Mouse (Mus musculus) lung, embryonic 14.5 days (tissue): ENCODE data around the gene Zfp688. TPM values are rescaled to one million over a fixed set of nuclear protein-coding genes. Genes with fewer than 3 reads are reported as not detected.
A peak's percentile ranks its signal among the peaks of the same experiment; 100 is the strongest.
"Not testable (repeated sequence)": the region's sequence is repeated elsewhere in the genome, so short reads cannot be mapped to it uniquely, and the experiment has no call there.

Source experiments
- ATAC-seq: fragments of 200-750 bp; cut with Nextera tagmentation; 2 replicates; pipeline ENCODE4 v1.8.0; 2017; ENCODE audit warnings: mild to moderate bottlenecking, moderate TSS enrichment, moderate library complexity; ENCODE audit not compliant: insufficient read depth
- DNase-seq: peaks from one replicate; pipeline ENCODE4 v3.0.0-alpha.2; 2015
- H3K27ac ChIP-seq: fragments of 300-500 bp; sonication (generic); 2 replicates; pipeline ENCODE4 v1.5.1; 2014; ENCODE audit warnings: low read depth, mild to moderate bottlenecking, moderate library complexity
- H3K27me3 ChIP-seq: fragments of 300-500 bp; sonication (generic); 2 replicates; pipeline ENCODE4 v1.6.1; 2014; ENCODE audit warnings: low read length, control low read depth; ENCODE audit not compliant: insufficient read depth
- H3K36me3 ChIP-seq: fragments of 300-500 bp; sonication (generic); 2 replicates; pipeline ENCODE4 v1.6.1; 2014; ENCODE audit warnings: control low read depth; ENCODE audit not compliant: insufficient read depth
- H3K4me1 ChIP-seq: fragments of 300-500 bp; sonication (generic); 2 replicates; pipeline ENCODE4 v1.6.1; 2014; ENCODE audit warnings: antibody characterized with exemption, control low read depth; ENCODE audit not compliant: insufficient read depth
- H3K4me2 ChIP-seq: fragments of 300-500 bp; sonication (generic); 2 replicates; pipeline ENCODE4 v1.6.1; 2014; ENCODE audit warnings: mild to moderate bottlenecking
- H3K4me3 ChIP-seq: fragments of 300-500 bp; sonication (generic); 2 replicates; pipeline ENCODE4 v1.5.1; 2014; ENCODE audit warnings: low read depth, low read length
- H3K9ac ChIP-seq: fragments of 300-500 bp; sonication (generic); 2 replicates; pipeline ENCODE4 v1.6.1; 2014
- H3K9me3 ChIP-seq: fragments of 300-500 bp; sonication (generic); 2 replicates; pipeline ENCODE4 v1.6.1; 2016; ENCODE audit warnings: low read depth, low read length, control low read depth
- CTCF ChIP-seq: IDR thresholded peaks from 2 replicates; pipeline ENCODE4 v1.5.1; 2016; ENCODE audit warnings: antibody characterized with exemption, low read depth
- WGBS: fragments of 180-500 bp; shearing (Covaris S2); extraction: QIAGEN DNeasy Blood & Tissue Kit; methylation state at CpG from one replicate; pipeline ENCODE4 v1.1.7; 2014; 5-methylcytosine and 5-hydroxymethylcytosine counted together
- polyA plus RNA-seq: library from polyadenylated mRNA; unstranded; fragments of >200 nt; fragmentation: Nextera tagmentation; extraction: Ambion mirVana; gene quantifications from 2 replicates; pipeline ENCODE4 v1.2.1, GENCODE M21; 2014

Gene Zfp688
- polyA plus RNA-seq = 21.6 and 22.6 TPM in 2 replicates

DNA sequence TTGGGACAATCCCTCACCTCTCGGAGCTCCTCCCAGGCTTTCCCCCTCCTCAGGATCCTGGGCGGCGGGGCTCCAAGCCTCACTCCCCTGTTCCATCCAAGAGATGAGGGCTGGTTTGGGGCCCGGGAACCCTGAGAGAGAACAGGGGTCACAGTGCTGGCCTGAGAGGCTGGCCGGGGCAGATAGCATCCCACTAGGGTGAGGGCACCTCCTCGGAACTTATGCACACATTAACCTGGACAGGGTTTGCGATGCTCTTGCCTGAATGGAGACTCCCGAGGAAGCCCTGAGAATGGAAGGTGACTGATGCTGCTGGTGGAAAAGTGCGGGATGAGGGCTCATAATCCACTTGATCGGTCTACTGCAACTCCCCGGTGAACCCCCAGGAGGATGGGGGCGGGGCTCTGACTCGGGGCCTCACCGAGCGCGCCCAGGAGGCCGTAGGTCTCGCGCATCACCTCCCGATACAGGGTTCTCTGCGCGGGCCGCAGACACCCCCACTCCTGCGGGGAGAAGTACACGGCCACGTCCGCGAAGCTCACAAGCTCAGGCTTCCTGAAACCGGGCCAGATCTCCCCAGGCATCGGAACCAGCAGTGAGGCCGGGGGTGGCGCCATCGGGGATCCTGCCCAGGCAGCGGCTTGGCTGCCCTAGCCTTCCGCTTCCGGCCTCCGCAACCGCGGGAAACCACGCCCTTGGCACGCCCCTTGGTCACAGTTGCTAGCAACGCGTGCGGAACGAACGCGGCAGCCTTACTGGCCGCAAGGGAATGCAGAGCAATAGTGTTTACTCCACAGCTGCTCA lies at the start of gene Zfp688:
TSS of gene Zfp688 (minus strand) at position 681 of the 804 bp plus-strand sequence.
- peak within 1 kb of the TSS; percentile 97 for H3K4me2 ChIP-seq
- peak within 1 kb of the TSS; percentile 52; the same call in 1 of the 2 replicates for H3K27ac ChIP-seq
- H3K36me3 ChIP-seq = peaks cover 9% of the 10 kb centered on the region; the same call in 1 of the 2 replicates
- peak within 1 kb of the TSS; percentile 75 for H3K4me3 ChIP-seq
- H3K4me1 ChIP-seq = no peaks in the 10 kb centered on the region
- no peaks in the 10 kb centered on the region for H3K9me3 ChIP-seq
- peak within 1 kb of the TSS; percentile 85 for H3K9ac ChIP-seq
- H3K27me3 ChIP-seq = peaks cover 12% of the 10 kb centered on the region; the same call in 1 of the 2 replicates
- WGBS = 1% methylated on average over 48 of the region's 48 CpGs
- DNase-seq (peak; percentile 98), ATAC-seq (peak; percentile 97)
- peak; percentile 36 for TF ChIP-seq CTCF

DNA sequence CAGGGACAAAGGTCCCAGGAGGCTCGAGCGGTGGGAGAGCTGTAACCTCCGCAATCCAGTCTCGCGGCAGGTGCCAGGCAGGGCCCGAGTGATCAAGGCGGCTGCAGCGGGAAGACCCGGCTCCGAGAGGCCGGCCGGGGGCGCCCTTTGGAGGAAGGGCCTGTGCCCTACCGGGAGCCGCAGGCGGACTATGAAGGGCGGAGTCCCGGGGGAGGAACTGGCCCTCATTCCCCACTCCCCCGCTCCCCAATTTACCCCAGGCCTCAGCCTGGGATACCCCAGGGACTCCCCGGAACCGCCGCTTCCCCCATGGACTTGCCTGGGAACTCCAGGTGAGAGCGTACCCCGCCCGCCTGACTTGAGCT lies 49.8 kb upstream of the Zfp688 start:
- no peaks in the 10 kb centered on the region; the same call in 1 of the 2 replicates for H3K9me3 ChIP-seq
- TF ChIP-seq CTCF = 0 out of 2 replicates have a peak, but pooled peaks have one; percentile 5
- H3K4me1 ChIP-seq = peaks cover 6% of the 10 kb centered on the region
- peak overlapping the region; percentile 84 for H3K9ac ChIP-seq
- H3K36me3 ChIP-seq = peaks cover 48% of the 10 kb centered on the region
- H3K4me3 ChIP-seq = peak overlapping the region; percentile 73
- ATAC-seq (no peak), DNase-seq (no peak)
- peak overlapping the region; percentile 93 for H3K4me2 ChIP-seq
- peak overlapping the region; percentile 95 for H3K27ac ChIP-seq
- H3K27me3 ChIP-seq = no peaks in the 10 kb centered on the region
- under 1% methylated on average over 22 of the region's 25 CpGs for WGBS

DNA sequence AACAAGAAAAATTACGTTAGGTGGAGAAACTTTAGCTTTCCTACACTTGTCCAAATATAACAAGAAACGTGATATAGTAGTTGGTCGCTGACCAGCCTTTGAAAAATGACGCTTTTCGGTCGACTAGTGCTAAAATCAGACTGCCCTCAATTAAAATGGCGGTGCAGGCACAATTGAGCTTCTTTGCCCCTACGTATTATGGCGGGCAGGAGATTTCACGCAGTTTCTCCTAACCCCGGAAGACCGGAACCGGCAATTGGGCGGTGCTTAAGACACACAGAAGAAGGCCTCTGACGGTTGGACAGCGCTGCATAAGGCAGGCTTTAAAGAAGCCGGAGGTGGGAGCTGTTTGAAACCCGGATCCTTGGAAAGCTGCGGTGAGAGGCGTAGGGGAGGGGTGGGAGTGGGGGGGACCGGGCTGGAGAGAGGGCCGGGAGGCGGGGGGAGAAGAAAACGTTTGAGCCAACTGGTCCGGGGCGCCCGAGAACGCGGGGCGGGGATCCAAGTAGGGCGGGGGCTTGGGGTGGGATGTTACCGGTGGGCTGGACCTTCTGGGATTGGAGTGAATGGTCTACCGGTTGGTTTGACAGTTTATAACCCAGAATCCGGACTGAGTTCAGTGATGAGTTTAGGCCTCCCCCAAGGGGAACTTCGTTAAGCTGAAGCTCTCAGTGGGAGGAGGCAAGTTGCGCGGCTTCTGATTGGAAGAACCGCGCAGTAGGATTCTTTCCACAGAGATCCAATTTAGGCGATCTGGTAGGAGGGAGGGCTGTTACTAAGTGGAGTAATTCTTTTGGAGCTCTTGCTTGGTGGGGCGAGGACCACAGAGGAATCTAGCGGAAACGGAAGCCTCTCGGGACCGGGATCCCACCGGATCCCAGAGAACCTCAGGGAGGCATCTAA lies 49.1 kb upstream of the Zfp688 start:
- H3K4me2 ChIP-seq = peak overlapping the region; percentile 93
- under 1% methylated on average over 46 of the region's 46 CpGs for WGBS

DNA sequence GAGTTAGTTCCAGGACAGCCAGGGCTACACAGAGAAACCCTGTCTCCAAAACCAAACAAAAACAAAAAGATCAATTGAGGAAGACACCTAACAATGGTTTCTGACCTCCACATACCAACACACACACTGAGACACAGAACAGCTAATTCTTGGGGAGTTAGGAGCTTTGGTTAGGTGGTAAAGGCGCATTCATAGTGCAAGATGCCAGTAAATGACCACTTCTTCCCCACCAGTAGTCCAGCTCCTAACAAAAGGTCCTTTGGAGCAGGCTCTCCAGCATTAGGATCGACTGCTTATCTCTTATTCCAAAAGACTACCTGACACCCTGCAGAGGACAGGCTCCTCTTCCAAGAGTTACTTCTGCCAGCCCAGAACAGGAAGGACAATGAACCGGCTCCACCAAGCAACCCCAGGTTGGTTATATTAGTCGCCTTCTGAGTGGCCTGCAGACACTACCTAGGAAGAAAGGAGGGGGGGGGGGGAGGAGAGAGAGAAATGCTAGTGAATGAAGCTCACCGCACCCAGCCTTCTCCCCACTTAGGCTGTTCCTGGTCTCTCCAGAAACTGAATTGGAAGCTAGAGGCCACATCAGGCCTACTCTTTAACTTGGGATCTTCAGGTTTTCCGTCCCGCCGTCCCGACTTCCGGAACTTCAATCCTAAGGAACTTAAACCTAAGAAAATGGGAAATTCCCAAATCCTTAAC lies 48.3 kb upstream of the Zfp688 start:
- DNase-seq (peak; percentile 8), ATAC-seq (0 out of 2 replicates have a peak, but pooled peaks have one; percentile 11)
- peaks cover 6% of the 10 kb centered on the region for H3K4me1 ChIP-seq
- H3K9me3 ChIP-seq = no peaks in the 10 kb centered on the region; the same call in 1 of the 2 replicates
- peak overlapping the region; percentile 73 for H3K4me3 ChIP-seq
- H3K4me2 ChIP-seq = peak overlapping the region; percentile 93
- H3K9ac ChIP-seq = peak overlapping the region; percentile 84
- TF ChIP-seq CTCF = no peak
- H3K36me3 ChIP-seq = peaks cover 41% of the 10 kb centered on the region
- H3K27me3 ChIP-seq = no peaks in the 10 kb centered on the region
- H3K27ac ChIP-seq = peak overlapping the region; percentile 95
- 8% methylated on average over 10 of the region's 10 CpGs for WGBS

More for the DNA sequence above, 49.1 kb upstream of the Zfp688 start:
- peaks cover 6% of the 10 kb centered on the region for H3K4me1 ChIP-seq
- peak overlapping the region; percentile 73 for H3K4me3 ChIP-seq
- ATAC-seq (peak; percentile 94), DNase-seq (peak; percentile 98)
- TF ChIP-seq CTCF = no peak
- H3K36me3 ChIP-seq = peaks cover 46% of the 10 kb centered on the region
- H3K27ac ChIP-seq = peak overlapping the region; percentile 95
- H3K9me3 ChIP-seq = no peaks in the 10 kb centered on the region; the same call in 1 of the 2 replicates
- H3K9ac ChIP-seq = peak overlapping the region; percentile 84
- no peaks in the 10 kb centered on the region for H3K27me3 ChIP-seq

DNA sequence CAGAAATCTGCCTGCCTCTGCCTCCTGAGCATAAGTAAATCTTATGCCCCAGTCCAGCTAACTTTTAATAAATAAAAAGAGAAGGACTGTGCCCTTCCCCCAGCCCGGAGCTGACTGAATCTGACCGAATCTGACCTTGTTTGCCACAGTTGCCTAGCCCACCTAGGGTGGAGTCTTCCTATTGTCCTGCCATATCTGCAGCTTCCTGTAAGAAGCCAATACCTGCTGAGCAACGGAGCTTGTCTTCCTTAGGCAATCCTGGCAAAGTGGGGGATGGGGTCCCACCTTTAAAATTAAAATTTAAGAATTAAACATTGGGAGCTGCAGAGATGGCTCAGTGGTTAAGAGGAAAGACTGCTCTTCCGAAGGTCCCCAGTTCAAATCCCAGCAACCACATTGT lies 44.7 kb upstream of the Zfp688 start:
- Histone ChIP-seq H3K9ac (no peak overlapping the region), H3K4me2 (no peak overlapping the region), H3K27ac (no peak overlapping the region), H3K4me1 (no peaks in the 10 kb centered on the region), H3K36me3 (peaks cover 34% of the 10 kb centered on the region), H3K27me3 (no peaks in the 10 kb centered on the region), H3K9me3 (no peaks in the 10 kb centered on the region; the same call in 1 of the 2 replicates), H3K4me3 (no peak overlapping the region)
- DNase-seq (no peak), ATAC-seq (no peak)
- no peak for TF ChIP-seq CTCF
- WGBS = 92% methylated on average over 4 of the region's 4 CpGs

DNA sequence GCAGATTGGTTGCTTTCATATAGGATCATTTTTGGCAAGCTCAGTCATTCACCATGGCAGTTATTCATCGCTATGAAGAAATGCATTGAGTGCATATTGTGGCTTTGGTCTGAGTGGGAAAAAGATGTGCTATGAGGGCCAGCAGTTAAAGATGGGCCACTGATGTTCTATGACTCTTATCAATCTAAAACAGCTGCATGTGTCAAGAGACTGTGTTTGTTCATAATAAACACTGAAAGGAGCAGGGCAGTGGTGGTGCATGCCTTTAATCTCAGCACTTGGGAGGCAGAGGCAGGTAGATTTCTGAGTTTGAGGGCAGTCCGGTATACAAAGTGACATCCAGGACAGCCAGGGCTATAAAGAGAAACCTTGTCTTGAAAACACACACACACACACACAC lies 43.8 kb upstream of the Zfp688 start:
- not testable (repeated sequence) for DNase-seq, H3K27me3 ChIP-seq, H3K4me3 ChIP-seq, ATAC-seq, H3K9ac ChIP-seq, H3K27ac ChIP-seq, H3K4me1 ChIP-seq, H3K9me3 ChIP-seq, H3K4me2 ChIP-seq
- WGBS = 98% methylated on average over 2 of the region's 2 CpGs
- H3K36me3 ChIP-seq = peaks cover 41% of the 10 kb centered on the region
